Mouse (Mus musculus) spleen, adult 12 weeks (tissue): ENCODE measurements around the gene Nhsl2.

Experiments
- DNase-seq: peaks from one replicate; pipeline ENCODE4 v3.0.0; 2022; ENCODE audit warnings: low spot score

Gene Nhsl2

GRCm38 (mm10) chrX:102051225-102051624, 202.0 kb downstream of the Nhsl2 start:
- DNase-seq: no peak

DNA sequence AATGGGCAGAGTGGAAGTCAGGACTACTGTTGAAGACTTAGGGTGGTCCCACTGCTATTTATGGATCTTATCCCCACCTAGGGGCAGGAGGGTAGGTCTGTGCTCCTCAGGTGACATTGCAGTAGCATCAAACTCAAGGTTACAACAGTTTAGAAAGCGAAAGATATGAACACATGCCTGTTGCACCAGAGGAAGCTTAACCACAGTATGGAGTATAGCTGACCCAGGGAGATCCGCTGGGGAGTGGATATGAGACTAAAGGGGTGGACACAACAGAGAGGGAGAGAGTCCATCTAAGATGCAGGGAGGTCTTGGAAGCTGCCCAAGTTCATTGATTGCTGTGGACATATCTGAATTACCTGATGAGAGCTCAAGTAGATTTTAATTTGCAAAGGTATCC, 204.2 kb downstream of the Nhsl2 start:
- DNase-seq: no peak

GRCm38 (mm10) chrX:102054009-102054408, 204.8 kb downstream of the Nhsl2 start:
- no peak for DNase-seq

DNA sequence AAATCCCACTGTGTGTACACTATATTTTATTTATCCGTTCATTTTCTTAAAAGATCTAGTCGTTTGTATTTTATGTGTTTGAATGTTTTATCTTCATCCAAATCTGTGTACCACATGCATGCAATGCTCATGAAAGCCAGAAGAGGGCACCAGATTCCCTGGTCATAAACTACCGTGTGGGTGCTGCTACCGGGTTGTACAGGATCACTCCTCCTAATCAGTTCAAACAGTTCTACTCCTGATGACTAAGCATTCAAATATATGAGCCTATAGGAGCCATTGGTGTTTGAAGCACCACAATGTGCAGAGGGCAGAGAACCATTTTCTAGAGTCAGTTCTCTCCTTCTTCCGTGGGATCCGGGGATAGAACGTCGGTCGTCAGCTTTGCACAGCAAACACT, 210.3 kb downstream of the Nhsl2 start:
- DNase-seq: no peak

- DNase-seq: no peak
Observed at GRCm38 (mm10) chrX:102060243-102060642, 211.1 kb downstream of the Nhsl2 start.

DNA sequence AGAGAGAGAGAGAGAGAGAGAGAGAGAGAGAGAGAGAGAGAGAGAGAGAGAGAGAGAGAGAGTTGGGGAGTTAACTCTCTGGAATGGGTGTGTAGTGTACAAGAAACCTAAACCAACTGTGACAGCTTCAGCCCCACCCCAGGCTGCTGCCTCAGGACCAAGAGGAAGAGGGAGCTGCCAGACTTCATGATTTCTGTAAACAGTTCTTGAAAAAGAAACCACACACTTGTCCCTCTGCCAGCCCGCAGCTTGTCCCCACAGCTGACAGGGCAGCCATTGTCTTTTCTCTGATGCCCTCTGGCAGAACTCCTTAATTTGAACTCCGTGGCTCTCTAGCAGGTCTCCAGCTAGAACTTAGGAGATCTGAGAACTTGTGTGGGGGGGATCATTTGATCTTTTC, 211.7 kb downstream of the Nhsl2 start:
- DNase-seq: no peak

- no peak for DNase-seq
Observed at GRCm38 (mm10) chrX:102064062-102064461, 214.9 kb downstream of the Nhsl2 start.

DNA sequence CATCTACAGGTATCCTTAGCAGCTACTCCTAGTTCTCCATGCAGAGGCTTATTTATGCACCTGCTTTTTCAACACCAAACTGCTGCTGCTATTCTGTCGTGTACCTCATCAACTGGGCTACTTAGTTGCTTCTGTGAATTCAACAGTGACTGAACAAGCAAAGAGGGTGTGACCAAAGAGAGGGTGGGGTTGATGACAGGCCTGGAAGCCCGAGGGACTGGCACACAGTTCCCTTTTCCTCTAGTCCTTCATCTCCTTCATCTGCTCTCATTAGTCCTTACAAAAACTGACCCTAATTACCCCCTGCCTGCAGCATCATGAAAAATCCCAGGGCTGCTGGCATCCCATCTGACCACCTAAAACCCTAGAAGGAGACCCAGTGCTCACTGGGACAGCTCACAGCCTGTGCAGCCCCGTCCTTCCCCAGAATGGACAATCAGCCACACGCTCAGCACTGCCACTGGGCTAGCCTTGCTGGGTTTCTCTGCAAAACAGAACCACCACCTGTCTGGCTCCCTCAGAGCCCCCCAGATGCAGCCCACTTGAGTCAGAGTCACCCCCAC, 216.1 kb downstream of the Nhsl2 start:
- no peak for DNase-seq

- no peak for DNase-seq
Observed at GRCm38 (mm10) chrX:102066134-102066533, 216.9 kb downstream of the Nhsl2 start.

DNA sequence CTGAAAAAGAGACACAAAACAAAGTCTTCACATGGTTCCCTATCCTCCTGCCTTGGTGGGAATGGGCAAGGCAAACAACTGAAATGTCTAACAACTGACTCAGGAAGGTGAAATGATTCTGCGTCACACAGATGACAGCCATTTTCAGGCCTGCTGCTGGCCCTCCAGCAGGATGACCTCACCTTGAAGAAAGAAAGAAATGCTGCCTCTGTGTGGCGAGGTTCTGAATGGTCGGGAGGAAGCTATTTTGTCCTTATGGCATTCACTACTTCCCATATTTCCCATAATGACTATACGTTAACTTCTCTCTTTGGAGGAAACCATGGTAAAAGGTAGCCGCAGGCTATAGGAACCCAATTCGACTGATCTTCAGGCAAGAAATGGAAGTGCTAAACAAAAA, 217.9 kb downstream of the Nhsl2 start:
- DNase-seq: no peak

GRCm38 (mm10) chrX:102068811-102069540, 219.8 kb downstream of the Nhsl2 start:
- DNase-seq: no peak

- DNase-seq: no peak
Observed at GRCm38 (mm10) chrX:102070591-102071471, 221.6 kb downstream of the Nhsl2 start, which contains the start of gene Rtl5. TSS of gene Rtl5 (minus strand) at chrX:102071304.

DNA sequence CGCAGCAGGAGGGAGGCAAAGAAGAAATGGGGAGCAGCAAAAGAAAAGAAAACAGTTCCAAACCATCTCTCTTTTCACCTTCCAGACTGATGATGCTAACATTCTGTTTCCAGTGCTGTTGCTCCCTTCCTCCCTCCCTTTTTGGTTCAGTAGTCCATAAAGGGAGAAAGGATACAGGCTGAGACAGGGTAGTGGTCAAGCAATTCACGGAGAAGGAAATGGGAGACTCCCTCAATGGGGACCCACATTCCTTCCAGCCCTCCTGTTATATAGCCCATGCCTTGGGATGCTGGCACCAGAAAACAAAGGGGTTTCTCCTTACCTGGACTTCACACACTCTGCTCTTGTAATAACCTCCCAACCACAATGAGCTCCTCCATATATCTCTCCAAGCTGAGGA, 222.3 kb downstream of the Nhsl2 start:
- no peak for DNase-seq

DNA sequence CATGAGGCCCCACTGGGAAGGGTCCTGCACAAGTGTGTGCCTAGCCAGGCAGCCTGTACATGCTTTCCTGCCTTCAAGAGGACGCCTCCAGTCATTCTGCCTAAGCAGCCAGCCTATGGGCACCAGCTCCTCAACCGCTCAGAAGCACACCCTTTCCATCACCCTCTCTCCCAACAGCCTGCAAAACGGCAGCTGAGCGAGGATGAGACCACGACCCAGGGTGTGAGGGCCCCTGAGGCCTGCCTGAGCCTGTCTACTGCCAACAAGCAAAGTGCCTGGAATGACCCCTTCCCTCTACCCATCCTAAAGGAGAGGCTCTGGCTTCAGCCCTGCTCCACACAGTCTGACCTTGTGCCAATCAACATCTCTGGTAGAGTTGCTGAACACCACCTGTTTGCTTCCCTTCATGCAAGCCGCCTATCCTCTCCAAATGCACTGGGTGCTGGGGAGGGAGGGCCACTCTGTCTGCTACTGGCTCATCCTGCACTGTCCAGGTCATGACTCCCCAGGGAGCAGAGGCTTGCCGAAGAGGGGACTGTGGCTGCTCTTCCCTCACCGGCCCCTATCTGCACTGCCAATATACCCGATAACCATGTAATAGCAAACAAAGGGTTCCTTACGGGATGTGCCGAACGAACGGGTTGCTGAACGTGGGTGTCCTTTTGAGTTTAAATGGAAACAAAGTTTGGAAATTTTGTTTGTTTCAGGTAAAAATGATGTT, 224.6 kb downstream of the Nhsl2 start:
- no peak for DNase-seq

DNA sequence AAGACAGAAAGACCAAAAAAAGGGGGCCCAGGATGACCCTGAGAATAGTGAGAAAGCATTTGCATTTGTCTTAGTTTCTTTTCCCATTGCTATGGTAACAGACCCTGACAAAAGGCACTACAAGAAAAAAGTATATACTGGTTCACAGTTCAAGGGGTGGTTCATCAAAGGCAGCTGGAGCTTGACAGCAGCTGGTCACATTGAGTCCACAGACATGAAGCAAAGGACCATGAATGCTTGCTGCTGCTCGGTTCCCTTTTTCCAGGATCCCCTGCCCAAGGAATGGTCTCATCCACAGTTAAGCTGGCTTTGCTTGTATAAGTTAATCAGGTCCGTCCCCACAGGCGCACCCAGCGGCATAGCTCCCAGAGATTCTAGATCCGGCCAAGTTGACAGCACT, 225.2 kb downstream of the Nhsl2 start:
- DNase-seq: no peak

GRCm38 (mm10) chrX:102075158-102075557, 226.0 kb downstream of the Nhsl2 start:
- no peak for DNase-seq

DNA sequence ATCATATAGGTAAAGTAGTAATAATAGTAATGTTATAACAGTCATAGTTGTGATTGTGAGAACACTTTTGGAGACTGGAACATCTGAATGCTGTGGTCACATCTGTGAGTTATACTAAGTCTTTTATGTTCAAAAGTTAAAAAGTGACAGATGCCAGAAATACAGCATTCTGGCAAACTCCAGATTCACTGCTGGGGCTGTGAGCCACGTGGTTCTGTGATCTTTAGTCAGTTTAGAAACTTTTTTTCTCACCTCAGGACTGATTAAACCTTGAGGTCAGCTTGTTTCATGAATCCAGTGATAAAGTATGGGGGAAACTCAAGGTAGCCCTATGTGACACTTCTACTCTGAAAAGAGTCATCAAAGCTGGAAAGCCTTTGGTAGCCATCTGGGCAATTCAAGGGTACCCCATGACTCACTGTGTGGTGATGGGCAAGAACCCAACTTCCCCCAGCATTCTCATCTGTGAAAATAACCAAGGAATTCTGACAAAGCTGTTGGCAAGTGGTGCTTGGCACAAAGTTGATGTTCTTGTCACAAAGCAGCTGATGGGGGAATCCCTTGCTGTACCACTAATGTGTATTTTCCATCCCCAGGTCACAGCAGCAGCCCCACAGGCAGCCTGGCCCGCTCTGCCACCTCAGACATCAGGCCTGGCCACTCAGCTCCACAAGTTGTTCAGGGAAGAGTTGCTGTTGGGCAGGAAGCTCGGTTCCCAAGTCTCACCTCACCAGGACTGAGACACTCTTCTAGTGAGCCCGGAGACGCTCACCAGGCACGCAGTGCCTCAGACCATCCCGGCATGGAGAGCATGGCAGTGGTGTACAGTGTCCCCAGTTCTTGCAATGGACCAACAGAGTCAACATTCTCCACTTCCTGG, 227.9 kb downstream of the Nhsl2 start:
- DNase-seq: no peak

DNA sequence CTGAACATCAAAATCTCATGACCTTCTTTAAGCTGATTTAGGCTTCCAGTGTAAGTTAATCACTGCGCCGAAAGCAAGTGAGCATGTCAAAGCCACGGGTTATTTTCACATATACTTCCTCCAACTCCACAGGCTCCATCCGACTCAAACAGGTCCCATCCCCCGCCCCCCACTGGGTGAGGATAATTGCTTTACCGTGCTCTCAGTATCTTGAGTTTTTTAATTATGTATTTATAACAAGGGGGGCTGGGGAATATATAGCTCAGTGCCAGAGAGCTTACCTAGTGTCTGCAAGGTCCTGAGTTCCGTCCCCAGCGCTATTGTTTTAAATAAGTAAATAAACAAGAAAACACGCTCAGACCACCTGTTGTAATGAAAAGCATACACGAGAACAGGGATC, 231.9 kb downstream of the Nhsl2 start:
- DNase-seq: no peak

DNA sequence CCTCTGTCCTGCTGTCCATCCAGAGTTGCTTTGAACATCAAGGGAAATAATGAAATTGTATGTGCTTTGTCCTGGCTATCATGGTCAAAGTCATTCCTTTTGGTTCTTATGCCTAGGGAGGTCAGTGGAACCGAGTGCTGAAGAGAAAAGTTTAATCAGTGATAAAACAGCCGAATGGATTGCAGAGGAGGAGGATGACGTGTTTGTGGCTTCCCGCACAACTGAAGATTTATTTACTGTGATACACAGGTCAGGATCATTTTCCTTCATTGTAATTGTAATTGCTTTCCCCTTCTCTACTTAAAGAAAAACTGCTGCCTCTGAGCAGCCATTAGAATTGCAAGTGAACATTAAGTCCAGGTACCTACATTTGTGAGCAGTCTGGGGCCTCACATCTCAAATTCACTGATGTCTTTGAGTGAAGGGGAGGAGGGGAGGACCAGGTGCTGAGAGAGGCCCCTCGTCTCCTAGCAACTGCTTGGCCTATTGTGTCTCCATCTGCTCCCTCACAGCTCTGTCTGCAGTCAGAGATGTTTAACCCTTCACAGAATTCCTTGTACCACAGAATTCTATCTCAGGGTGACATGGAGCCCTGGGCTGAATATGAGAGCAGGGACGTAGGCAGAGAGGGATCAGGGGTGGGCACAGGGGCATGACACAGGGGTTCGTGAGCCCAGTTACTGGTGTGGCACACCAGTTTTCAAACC, 232.5 kb downstream of the Nhsl2 start:
- DNase-seq: no peak

GRCm38 (mm10) chrX:102082340-102082739, 233.2 kb downstream of the Nhsl2 start:
- no peak for DNase-seq
